Mouse (Mus musculus) testis, adult 2 months (tissue): ENCODE data around the gene Capza1.

ENCODE experiments used
- CTCF ChIP-seq: fragments of 200-500 bp; IDR thresholded peaks from 2 replicates; pipeline ENCODE4 v1.5.1; 2012; ENCODE audit warnings: low read depth, mild to moderate bottlenecking, inconsistent platforms, low read length, moderate library complexity; ENCODE audit not compliant: control insufficient read depth, insufficient read depth, insufficient replicate concordance
- POLR2A ChIP-seq: fragments of 200-500 bp; IDR thresholded peaks from 2 replicates; pipeline ENCODE4 v1.6.1; 2012; ENCODE audit warnings: low read depth, mild to moderate bottlenecking, inconsistent platforms, low read length, moderate library complexity; ENCODE audit not compliant: control insufficient read depth

DNA sequence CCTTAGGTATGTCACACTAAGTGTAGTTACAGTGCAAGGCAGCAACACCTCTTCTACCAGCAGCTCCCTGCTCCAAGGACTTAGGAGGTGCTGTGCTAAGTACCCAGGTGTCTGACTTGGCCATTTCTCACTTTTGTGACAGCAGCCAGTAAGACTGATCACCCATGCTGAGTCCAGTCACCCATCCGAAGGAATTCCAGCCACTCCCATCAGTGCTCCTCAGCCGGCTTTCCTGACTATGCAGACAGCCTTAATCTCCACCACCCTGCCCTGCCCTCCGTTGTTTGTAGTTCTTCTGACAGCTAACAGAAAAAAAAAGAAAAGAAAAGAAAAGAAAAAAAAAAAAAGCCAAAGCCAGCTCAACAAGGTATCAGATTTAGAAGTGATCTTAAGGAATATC, 52.6 kb downstream of the Capza1 start:
- no peak for TF ChIP-seq CTCF
- TF ChIP-seq POLR2A = no peak
